Mouse (Mus musculus) midbrain, postnatal 0 days (tissue): ENCODE results near the gene Kcna10. TPM values are rescaled to one million over a fixed set of nuclear protein-coding genes. Genes with fewer than 3 reads are reported as not detected.

Source experiments
- ATAC-seq: fragments of 200-750 bp; cut with Nextera tagmentation; 2 replicates; pipeline ENCODE4 v1.8.0; 2017; ENCODE audit warnings: moderate number of reproducible peaks, mild to moderate bottlenecking, moderate TSS enrichment, moderate library complexity; ENCODE audit not compliant: low FRiP score
- DNase-seq: peaks from one replicate; pipeline ENCODE4 v3.0.0-alpha.2; 2015; ENCODE audit warnings: low spot score
- H3K27ac ChIP-seq: fragments of 300-500 bp; sonication (generic); 2 replicates; pipeline ENCODE4 v1.5.1; 2014; ENCODE audit warnings: low read depth, mild to moderate bottlenecking, low read length, mixed read lengths
- H3K27me3 ChIP-seq: fragments of 300-500 bp; sonication (generic); 2 replicates; pipeline ENCODE4 v1.6.1; 2014; ENCODE audit warnings: low read length, control low read depth, mixed read lengths; ENCODE audit not compliant: insufficient read depth
- H3K36me3 ChIP-seq: fragments of 300-500 bp; sonication (generic); 2 replicates; pipeline ENCODE4 v1.6.1; 2014; ENCODE audit warnings: low read length, control low read depth, mixed read lengths; ENCODE audit not compliant: insufficient read depth
- H3K4me1 ChIP-seq: fragments of 300-500 bp; sonication (generic); 2 replicates; pipeline ENCODE4 v1.6.1; 2014; ENCODE audit warnings: mild to moderate bottlenecking, control low read depth, antibody characterized with exemption, low read length, mixed read lengths; ENCODE audit not compliant: insufficient read depth
- H3K4me2 ChIP-seq: fragments of 300-500 bp; sonication (generic); 2 replicates; pipeline ENCODE4 v1.6.1; 2014; ENCODE audit warnings: low read depth, mild to moderate bottlenecking, low read length, mixed read lengths; ENCODE audit not compliant: poor library complexity, severe bottlenecking
- H3K4me3 ChIP-seq: fragments of 300-500 bp; sonication (generic); 2 replicates; pipeline ENCODE4 v1.5.1; 2014; ENCODE audit warnings: low read depth, mild to moderate bottlenecking, low read length, moderate library complexity
- H3K9ac ChIP-seq: fragments of 300-500 bp; sonication (generic); replicated peaks from 2 replicates; pipeline ENCODE4 v1.6.1; 2014; ENCODE audit warnings: mild to moderate bottlenecking, low read length, moderate library complexity, mixed read lengths; ENCODE audit not compliant: poor library complexity, severe bottlenecking
- H3K9me3 ChIP-seq: fragments of 300-500 bp; sonication (generic); 2 replicates; pipeline ENCODE4 v1.6.1; 2016; ENCODE audit warnings: low read length, control low read depth
- CTCF ChIP-seq: IDR thresholded peaks from 2 replicates; pipeline ENCODE4 v1.5.1; 2016; ENCODE audit warnings: antibody characterized with exemption, mild to moderate bottlenecking
- WGBS: fragments of 180-500 bp; shearing (Covaris S2); extraction: QIAGEN DNeasy Blood & Tissue Kit; methylation state at CpG from one replicate; pipeline ENCODE4 v1.1.7; 2014; 5-methylcytosine and 5-hydroxymethylcytosine counted together
- polyA plus RNA-seq: library from polyadenylated mRNA; unstranded; fragments of >200 nt; fragmentation: Nextera tagmentation; extraction: Ambion mirVana; gene quantifications from 2 replicates; pipeline ENCODE4 v1.2.1, GENCODE M21; 2015
- total RNA-seq: library from RNA; depleted of rRNA; stranded (reverse); fragments of >200 nt; gene quantifications from 2 replicates; pipeline ENCODE4 v1.2.3, GENCODE M21; 2014

Gene Kcna10
- total and polyA plus RNA-seq, 2 experiments from 2014 or later, result not detected

DNA sequence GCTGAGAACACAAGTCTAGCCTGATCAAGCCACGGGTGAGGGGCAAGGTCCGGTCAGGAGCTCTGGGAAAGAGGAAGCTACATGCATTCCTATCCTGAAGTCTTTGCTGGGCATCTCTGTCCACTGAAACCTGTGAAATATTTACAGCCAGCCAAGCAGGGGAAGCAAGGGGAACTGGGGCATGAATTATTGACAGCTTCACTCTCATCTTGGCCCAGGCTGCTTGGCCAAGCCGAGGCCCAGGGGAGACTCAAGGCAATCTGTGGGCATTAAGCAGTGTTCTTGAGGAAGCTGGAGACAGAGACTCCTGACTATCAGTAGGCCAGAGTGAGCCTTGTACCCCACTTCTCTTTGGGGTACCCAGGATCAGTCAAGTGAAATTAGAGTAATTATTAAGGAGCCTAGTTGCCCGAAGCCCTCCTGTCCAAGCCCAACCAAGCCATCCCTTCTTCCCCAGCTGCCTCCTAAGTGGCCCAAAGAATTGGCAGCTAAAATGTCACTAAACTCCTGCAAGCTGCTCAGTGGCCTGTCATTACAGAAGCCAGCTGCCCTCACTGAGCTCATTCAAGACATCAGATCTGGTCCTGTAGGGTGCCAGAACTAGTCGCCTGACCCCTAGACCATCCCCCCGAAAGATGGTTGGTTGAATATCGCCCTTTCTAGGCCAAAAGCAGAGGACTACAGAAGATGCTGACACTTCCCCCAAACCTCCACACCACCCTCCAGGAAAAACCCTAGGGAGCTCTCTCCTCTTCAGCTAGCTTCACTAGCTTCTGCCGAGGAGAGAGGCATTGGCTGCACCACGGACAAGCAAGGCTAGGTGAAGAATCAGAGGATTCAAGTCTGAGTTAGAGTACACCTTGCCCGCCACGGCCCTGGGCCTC, 28.8 kb upstream of the Kcna10 start:
- Histone ChIP-seq H3K27me3 (no peaks in the 10 kb centered on the region), H3K9ac (no peak overlapping the region), H3K36me3 (no peaks in the 10 kb centered on the region), H3K4me1 (no peaks in the 10 kb centered on the region), H3K27ac (no peak overlapping the region), H3K4me3 (no peak overlapping the region), H3K9me3 (no peaks in the 10 kb centered on the region), H3K4me2 (no peak overlapping the region)
- DNase-seq, result peak; percentile 61
- no peak; the same call in 1 of the 2 replicates for ATAC-seq
- TF ChIP-seq CTCF, result no peak
- WGBS, result 89% methylated on average over 11 of the region's 11 CpGs

- ATAC-seq, result no peak
- H3K4me2 ChIP-seq, result no peak overlapping the region
- no peaks in the 10 kb centered on the region for H3K4me1 ChIP-seq
- no peaks in the 10 kb centered on the region for H3K36me3 ChIP-seq
- no peak overlapping the region for H3K4me3 ChIP-seq
- H3K9ac ChIP-seq, result no peak overlapping the region
- no peak for TF ChIP-seq CTCF
- DNase-seq, result no peak
- no peaks in the 10 kb centered on the region for H3K9me3 ChIP-seq
- no peak overlapping the region for H3K27ac ChIP-seq
- H3K27me3 ChIP-seq, result no peaks in the 10 kb centered on the region
- 84% methylated on average over 7 of the region's 7 CpGs for WGBS
Measured at GRCm38 (mm10) chr3:107158856-107159255, 24.0 kb upstream of the Kcna10 start.

DNA sequence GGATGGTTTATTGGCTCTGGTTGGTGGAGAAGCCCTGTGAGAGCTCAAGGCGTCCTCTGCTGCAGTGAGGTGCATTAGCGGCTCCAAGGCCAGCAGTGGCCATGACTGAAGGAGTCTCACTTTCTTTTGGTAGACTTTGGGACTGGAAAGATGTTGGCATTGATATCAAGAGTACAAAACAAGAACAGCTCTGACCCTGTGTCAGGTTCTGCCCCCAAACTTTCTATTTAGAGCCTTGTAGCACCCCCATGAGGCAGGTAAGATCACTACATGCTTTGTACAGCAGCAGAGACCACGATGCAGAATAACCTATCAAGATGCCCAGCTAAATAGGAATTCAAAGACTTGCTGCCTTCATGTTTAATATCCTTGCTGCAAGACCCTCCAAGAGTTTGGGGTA, 23.4 kb upstream of the Kcna10 start:
- DNase-seq, result peak; percentile 38
- Histone ChIP-seq H3K27ac (no peak overlapping the region), H3K4me2 (peak overlapping the region; percentile 45), H3K4me3 (peak overlapping the region; percentile 23), H3K9ac (peak overlapping the region; percentile 14; the same call in 1 of the 2 replicates), H3K4me1 (no peaks in the 10 kb centered on the region), H3K9me3 (no peaks in the 10 kb centered on the region), H3K27me3 (no peaks in the 10 kb centered on the region), H3K36me3 (no peaks in the 10 kb centered on the region)
- WGBS, result 61% methylated on average over 3 of the region's 3 CpGs
- ATAC-seq, result peak; percentile 44; the same call in 1 of the 2 replicates
- peak; percentile 54 for TF ChIP-seq CTCF

- peak overlapping the region; percentile 23 for H3K4me3 ChIP-seq
- ATAC-seq (peak; percentile 86), DNase-seq (peak; percentile 61)
- no peaks in the 10 kb centered on the region for H3K4me1 ChIP-seq
- no peaks in the 10 kb centered on the region for H3K27me3 ChIP-seq
- H3K9ac ChIP-seq, result peak overlapping the region; percentile 14; the same call in 1 of the 2 replicates
- 3% methylated on average over 17 of the region's 17 CpGs for WGBS
- peak; percentile 66 for TF ChIP-seq CTCF
- H3K27ac ChIP-seq, result no peak overlapping the region
- no peaks in the 10 kb centered on the region for H3K36me3 ChIP-seq
- peak overlapping the region; percentile 45 for H3K4me2 ChIP-seq
- H3K9me3 ChIP-seq, result no peaks in the 10 kb centered on the region
Measured at GRCm38 (mm10) chr3:107159859-107160324, 23.0 kb upstream of the Kcna10 start.

DNA sequence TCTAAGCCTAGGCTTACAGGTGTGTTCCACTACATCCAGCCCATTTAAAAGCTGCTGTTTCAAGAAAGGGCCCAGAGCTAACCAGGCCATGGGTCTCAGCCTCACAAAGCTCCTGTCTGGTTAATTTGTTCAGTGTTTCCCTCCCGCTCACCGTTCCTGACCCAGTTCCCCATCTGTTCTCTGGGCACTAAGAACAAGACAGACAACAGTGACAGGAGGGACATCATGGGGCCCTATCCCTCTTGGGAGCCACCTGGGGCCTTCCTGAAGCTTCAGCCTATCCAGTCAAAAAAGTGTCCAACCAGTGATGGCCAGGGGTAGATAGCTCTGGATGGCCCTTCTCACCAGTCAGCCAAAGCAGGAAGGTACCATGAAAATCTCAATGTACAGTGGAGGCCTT, 20.1 kb upstream of the Kcna10 start:
- Histone ChIP-seq H3K27ac (no peak overlapping the region), H3K4me3 (no peak overlapping the region), H3K4me2 (no peak overlapping the region), H3K27me3 (no peaks in the 10 kb centered on the region), H3K36me3 (no peaks in the 10 kb centered on the region), H3K9ac (no peak overlapping the region), H3K9me3 (no peaks in the 10 kb centered on the region), H3K4me1 (no peaks in the 10 kb centered on the region)
- no peak for TF ChIP-seq CTCF
- DNase-seq (no peak), ATAC-seq (no peak)
- 86% methylated on average over 2 of the region's 2 CpGs for WGBS

DNA sequence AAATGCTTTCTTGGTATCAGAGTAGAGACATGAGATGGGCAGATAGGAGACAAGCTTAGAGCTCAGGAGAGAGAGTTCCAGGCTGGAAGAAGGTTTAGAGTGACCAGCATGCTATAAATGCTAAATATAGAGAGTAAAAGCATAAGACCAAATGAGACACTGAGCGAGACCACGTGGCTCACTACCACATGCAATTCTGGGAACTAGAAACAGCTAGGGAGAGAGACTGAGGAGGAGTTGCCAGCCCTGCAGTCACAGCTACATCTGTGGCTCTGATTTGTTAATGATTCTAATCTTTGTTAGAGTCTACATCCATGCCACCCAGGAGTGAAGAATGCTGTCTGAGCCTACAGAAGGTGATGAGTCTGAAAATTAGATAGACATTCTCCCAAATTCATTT, 13.3 kb upstream of the Kcna10 start:
- no peak for TF ChIP-seq CTCF
- no peak overlapping the region for H3K4me2 ChIP-seq
- ATAC-seq, result no peak
- no peak overlapping the region for H3K9ac ChIP-seq
- DNase-seq, result no peak
- 77% methylated on average over 2 of the region's 2 CpGs for WGBS
- no peaks in the 10 kb centered on the region for H3K4me1 ChIP-seq
- H3K4me3 ChIP-seq, result no peak overlapping the region
- no peaks in the 10 kb centered on the region for H3K36me3 ChIP-seq
- H3K27me3 ChIP-seq, result no peaks in the 10 kb centered on the region
- H3K9me3 ChIP-seq, result no peaks in the 10 kb centered on the region
- H3K27ac ChIP-seq, result no peak overlapping the region
